Mouse (Mus musculus): ENCODE data around the gene Akap17b.
"Not testable (repeated sequence)": the region's sequence is repeated elsewhere in the genome, so short reads cannot be mapped to it uniquely, and the experiment has no call there.

The Akap17b gene

DNA sequence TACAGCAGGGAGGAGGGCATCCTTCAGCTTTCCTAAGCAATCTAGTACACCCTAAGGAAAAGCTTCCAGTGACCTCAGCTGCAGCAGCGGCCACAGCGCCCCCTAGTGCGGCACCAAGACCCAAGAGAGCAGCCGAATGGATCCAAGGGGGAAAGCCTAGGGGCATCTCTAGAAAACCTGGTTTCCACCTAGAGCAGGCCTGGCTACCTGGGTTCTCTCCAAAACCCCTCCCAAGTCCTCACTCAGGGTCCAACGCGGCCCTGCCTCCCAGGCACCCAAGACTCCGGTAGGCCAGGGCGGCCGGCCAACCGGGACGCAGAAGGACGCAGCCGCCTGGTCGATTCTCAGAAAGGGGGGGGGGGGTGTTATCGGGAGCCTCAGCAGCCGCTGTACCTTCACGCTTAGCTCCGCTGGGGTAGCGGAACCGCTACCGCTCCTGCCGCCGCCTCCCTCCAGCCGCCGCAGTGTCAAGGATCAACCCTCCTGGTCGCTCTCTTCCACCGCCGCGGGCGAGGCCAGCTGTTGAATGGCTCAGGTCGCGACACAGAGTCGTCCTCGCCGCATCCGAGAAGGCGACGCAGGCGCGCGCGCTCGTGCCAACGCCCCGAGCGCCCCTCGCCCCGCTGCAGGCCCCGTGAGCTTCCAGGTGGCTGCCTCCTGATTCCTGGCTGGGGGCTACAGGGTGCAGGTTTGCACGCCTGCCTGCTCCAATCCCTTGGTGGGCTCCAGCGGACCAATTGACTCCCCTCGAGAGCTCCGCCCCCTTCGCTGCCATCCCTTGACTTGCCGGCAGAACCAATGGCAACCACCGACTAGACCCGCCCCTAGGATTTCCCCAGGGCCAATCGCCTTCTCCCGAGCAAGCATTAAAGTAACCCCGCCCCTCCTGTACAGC, at the start of gene Akap17b:
Gene Akap17b, minus strand, starts transcription at position 739 of the 895 bp plus-strand sequence.
- in situ Hi-C loops (cut with MboI, MseI): no loop called here

DNA sequence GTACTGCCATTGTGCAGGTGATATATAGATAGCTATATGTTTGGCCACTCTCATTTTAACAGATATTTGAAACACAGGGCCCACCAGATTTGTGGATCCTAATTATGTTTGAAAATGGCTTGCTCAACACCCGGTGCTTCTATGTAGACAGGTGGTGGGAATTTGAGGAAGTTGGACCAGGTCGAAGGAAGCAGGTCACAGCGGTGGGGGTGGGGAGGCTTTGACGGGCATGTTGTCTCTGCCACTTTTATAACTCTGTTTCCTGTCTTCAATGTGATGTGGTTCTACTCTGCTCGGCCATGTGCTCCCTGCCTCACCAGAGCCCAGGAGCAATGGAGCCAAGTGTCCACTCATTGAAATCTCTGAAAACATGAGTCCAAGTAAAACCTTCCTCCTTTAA, 46.2 kb upstream of the Akap17b start:
- in situ Hi-C loops (cut with MboI, MseI): no loop called here

DNA sequence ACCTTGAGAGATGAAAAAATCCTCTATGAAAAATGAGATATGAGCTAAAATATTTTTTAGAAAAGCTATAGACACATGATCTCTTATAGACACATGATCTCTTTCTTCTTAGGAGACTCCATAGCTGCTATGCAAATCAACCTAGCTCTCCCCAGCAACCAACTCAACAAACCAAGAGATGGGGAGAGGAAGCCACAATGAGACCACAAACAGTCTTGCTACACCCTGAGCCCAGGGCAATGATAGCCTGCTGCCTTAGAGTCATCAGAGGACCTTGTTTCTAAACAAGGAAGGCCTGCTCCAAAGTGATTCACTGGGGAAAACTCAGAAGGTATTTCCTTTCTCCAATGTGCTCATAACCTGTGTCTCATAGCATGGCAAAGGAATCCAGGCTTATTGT, 44.5 kb upstream of the Akap17b start:
- in situ Hi-C loops (cut with MboI, MseI): no loop called here

DNA sequence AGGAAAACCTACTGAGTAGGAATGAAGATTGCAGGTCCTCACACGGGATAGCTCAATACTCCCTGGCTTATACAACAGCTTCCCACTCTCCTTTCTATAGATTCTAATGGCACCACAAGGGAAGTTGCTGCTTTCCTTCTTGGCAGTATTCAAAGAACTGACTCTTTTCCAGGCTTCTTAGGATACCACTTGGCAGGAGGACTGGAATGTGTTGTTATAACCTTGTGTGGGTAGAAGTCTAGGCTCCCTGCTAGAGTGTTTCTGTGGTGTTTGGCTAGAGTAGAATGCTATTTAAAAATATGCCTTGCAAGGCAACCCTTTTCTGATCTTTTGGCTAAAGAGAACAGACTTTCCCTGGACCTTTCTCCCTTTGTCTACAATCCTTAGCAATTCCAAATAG, 31.6 kb upstream of the Akap17b start:
- in situ Hi-C loops (cut with MboI, MseI): no loop called here

DNA sequence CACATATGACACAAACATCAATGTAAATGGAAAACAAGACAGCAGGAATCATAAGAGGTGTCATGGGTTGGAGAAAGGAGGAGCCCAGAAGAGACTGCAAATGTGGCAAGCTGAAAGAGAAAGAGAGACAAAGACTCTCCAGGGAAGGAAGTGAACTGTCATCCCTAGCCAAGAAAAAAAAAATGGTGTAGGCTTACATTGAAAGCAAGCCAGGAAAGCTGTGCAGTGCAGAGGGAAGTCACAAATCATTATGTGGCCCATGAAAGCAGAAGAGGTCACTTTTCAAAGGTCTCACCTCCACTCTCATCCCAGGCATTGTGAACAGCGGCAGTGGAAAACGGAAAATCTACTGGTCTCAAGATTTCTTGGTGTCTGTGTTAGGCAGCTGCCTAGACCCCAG, 27.5 kb upstream of the Akap17b start:
- in situ Hi-C loops (cut with MboI, MseI): no loop called here

- in situ Hi-C loops (cut with MboI, MseI): no loop called here
Measured at GRCm38 (mm10) chrX:36640046-36640445, 5.1 kb downstream of the Akap17b start.

DNA sequence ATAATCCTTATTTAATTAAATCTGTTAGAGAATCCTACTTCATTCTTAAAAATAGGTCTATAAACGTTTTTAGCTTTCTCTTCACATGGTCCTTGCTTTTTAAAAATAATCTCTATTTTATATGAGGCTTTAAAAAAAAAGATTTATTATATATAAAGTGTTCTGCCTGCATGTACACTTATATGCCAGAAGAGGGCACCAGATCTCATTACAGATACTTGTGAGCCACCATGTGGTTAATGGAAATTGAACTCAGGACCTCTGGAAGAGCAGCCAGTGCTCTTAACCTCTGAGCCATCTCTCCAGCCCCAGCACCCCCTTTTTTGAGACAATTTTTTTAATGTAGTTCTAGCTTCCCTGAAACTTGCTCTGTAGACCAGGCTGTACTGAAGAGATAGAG, 14.4 kb downstream of the Akap17b start:
- in situ Hi-C loops (cut with MboI, MseI): no loop called here

DNA sequence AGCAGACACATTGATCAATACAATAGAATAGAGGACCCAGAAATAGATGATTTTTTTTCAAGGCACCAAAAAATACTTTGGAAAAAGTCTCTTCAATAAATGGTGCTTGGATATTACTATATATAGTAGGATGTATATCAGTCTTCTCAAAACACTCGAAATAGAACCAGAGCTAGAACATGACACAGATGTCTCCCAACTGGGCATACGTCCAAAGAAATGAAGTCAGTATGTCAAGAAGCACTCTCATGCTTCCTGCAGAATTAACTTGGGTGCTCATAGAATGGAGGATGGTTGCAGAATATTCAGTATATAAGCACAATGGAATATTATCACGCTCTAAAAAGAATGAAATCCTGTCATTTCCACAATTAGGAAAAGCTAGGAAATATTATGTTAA, 17.1 kb downstream of the Akap17b start:
- in situ Hi-C loops (cut with MboI, MseI): no loop called here

GRCm38 (mm10) chrX:36609117-36609516, 36.1 kb downstream of the Akap17b start:
- in situ Hi-C loops (cut with MboI, MseI): no loop called here

GRCm38 (mm10) chrX:36604040-36604439, 41.2 kb downstream of the Akap17b start:
- in situ Hi-C loops (cut with MboI, MseI): no loop called here

GRCm38 (mm10) chrX:36602926-36603325, 42.3 kb downstream of the Akap17b start:
- in situ Hi-C loops (cut with MboI, MseI): no loop called here

GRCm38 (mm10) chrX:36600066-36600465, 45.1 kb downstream of the Akap17b start:
- in situ Hi-C loops (cut with MboI, MseI): no loop called here

- in situ Hi-C loops (cut with MboI, MseI): no loop called here
Measured at GRCm38 (mm10) chrX:36599656-36600055, 45.5 kb downstream of the Akap17b start.

DNA sequence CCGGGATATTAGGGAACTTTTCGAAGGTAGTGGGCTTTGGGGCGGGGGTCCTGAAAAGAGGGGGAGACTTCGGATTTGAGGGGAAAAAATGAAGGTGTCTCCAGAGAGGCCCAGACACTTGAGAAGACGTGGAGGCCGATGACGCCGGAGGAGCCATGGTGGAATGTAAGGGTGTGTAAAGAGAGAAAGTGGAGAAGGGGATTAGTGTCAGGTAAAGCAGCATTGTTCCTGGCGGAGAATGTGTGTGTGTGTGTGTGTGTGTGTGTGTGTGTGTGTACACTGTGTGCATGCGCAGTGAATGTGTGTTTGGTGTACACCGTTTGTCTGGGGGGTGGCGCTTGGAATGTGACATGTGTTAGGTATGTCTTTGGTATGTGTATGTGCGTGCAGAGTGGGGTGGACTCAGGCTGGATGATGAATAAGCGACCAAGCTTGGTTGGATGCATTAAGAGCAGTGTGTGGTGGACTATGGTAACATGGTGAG, 46.3 kb downstream of the Akap17b start:
- in situ Hi-C loops (cut with MboI, MseI): no loop called here

DNA sequence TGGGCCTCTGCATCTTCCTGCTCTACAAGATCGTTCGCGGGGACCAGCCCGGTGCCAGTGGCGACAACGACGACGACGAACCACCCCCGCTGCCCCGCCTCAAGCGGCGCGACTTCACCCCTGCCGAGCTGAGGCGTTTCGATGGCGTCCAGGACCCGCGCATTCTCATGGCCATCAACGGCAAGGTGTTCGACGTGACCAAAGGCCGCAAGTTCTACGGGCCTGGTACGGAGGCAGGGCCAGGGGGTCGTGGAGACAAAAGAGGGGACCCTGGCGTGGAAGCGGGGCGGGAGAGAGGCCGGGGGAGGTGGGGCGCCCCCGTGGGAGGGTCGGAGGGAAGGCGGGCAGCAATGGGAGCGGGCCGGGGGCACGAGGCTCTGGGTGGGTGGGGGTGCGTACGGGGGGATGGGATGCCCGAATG, 46.8 kb downstream of the Akap17b start:
- in situ Hi-C loops (cut with MboI, MseI): no loop called here

GRCm38 (mm10) chrX:36597707-36598389, 47.3 kb downstream of the Akap17b start, which contains the start of gene Pgrmc1:
Pgrmc1 (plus strand) TSS chrX:36598206.
- in situ Hi-C loops (cut with MboI, MseI): no loop called here

GRCm38 (mm10) chrX:36596483-36597120, 48.6 kb downstream of the Akap17b start:
- in situ Hi-C loops (cut with MboI, MseI): not testable (repeated sequence)

DNA sequence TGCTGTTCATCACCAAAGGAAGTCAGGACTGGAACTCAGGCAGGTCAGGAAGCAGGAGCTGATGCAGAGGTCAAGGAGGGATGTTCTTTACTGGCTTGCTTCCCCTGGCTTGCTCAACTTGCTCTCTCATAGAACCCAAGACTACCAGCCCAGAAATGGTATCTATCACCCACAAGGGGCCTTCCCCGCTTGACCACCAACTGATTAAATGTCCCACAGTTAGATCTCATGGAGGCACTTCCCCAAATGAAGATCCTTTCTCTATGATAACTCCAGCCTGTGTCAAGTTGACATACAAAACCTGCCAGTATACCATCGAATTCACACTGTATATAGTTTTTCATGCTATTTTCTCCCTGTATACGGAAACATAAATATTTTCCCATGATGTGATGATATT, 49.9 kb downstream of the Akap17b start:
- in situ Hi-C loops (cut with MboI, MseI): no loop called here

GRCm38 (mm10) chrX:36591539-36591938, 53.7 kb downstream of the Akap17b start:
- in situ Hi-C loops (cut with MboI, MseI): no loop called here

DNA sequence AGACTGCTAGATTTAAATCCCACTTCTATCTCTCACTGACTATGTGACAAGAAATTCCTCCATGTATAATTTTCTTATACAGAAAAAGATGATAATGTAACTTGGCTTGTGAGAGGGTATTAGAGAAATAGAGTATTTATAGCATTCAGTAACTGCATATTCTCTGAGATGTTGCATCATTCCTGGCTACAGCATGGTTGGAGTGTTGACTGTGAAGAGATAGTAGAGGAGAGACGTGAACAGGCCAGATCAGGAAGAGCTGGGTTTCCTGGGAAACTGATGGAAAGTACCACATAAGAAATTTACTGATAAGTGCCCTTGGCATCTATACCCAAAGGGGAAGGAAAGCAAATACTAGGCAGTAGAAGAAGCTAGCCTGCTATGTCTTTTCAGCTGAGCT, 54.1 kb downstream of the Akap17b start:
- in situ Hi-C loops (cut with MboI, MseI): no loop called here

DNA sequence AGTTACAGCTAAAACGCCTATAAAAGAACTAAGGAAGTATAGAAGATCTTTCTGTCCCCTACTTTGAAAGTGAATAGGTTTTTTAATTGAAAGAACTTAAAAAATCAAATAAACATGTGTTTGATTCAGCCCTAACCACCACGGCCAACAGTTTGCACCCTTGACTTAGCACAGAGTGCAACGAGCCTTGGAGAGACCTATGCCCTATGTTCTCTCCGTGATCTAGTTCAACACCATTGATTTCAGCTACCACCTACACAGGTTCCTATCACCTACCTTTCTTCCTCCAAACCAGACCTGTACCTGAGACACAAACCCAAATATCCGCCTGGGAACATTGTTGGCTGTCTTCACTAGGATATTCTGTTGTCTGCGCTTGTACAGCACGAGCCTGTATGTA, 54.9 kb downstream of the Akap17b start:
- in situ Hi-C loops (cut with MboI, MseI): no loop called here
